8 mouse cellular contexts compared by ENCODE assay signal in the genomic region with DNA sequence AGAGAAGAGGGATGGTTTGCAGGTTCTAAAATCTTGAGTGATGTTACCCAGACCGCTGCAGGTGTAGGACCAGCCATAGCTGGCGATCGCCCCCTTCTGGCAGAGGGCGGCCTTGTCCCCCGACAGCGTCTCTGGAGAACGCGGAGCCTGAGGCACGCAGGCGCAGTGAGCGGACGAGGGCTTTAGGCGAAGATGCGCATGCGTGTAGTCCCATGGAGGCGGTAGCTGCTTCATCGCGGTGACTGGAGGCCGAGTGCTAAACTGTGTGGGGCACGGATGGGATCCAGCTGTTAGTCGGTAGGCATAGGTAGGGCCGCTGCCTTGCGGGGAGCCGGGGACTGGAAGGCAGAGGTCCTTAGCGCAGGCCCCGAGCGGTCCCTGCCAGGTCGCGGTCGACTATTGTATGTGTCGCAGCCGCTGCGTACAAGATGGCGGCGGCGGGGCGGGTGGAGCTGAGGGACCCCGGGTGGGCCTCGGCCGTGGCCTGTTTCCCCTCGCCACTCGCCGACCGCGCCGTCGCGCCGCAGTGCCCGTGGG. TPM values are rescaled to one million over a fixed set of nuclear protein-coding genes. Genes with fewer than 3 reads are reported as not detected.
A peak's percentile ranks its signal among the peaks of the same experiment; 100 is the strongest.
DNase-seq lines count a peak whose midpoint lies in the region; ATAC-seq lines count a peak whose summit lies in the region.

No protein-coding gene starts in this region.

- no peaks in the 10 kb centered on the region for H3K9me3 ChIP-seq in lung, embryonic 16.5 days (ENCODE audit: control insufficient read depth, low read length)

- peak overlapping the region; percentile 99 for H3K4me3 ChIP-seq in lung, embryonic 16.5 days (ENCODE audit: low read length)

- no peaks in the 10 kb centered on the region for H3K36me3 ChIP-seq in lung, embryonic 16.5 days (ENCODE audit: control insufficient read depth, insufficient read depth, low read length)

- no peaks in the 10 kb centered on the region for H3K27me3 ChIP-seq in lung, embryonic 16.5 days (ENCODE audit: control insufficient read depth, insufficient read depth, low read depth, low read length)

- H3K4me2 ChIP-seq in lung, embryonic 16.5 days (ENCODE audit: low read depth, low read length), result peak overlapping the region; percentile 71

- peak; percentile 76 for DNase-seq in MEL-GATA-1-ER (ENCODE audit: extremely low read depth, low read depth)
- DNase-seq in cerebellum, adult 8-10 months, result peak; percentile 100
- DNase-seq in forelimb bud, embryonic 11.5 days (ENCODE audit: low read depth, low spot score), result peak; percentile 97
- peak; percentile 99 for DNase-seq in layer of hippocampus, adult 9-10 months (ENCODE audit: low spot score)
- DNase-seq in ovary, postnatal 10 days (ENCODE audit: low spot score), result peak; percentile 98
- DNase-seq in thymus, postnatal 10 days (ENCODE audit: low spot score in 2 of 2), result peak; percentile 97 to 100

- H3K27ac ChIP-seq in lung, embryonic 16.5 days (ENCODE audit: low read length), result peak overlapping the region; percentile 91

- under 1% methylated on average over 45 of the region's 50 CpGs for WGBS in lung, embryonic 16.5 days

- peak; percentile 99 to 100 for ATAC-seq in hematopoietic stem cell, adult 5-6 weeks (replicated peaks in 1 of 2; ENCODE audit: insufficient read depth in 1 of 2, low FRiP score in 2 of 2, low TSS enrichment in 1 of 2, low read depth in 1 of 2, poor library complexity in 2 of 2, severe bottlenecking in 2 of 2)
- ATAC-seq in lung, embryonic 16.5 days (ENCODE audit: low read depth), result peak; percentile 98

- H3K9ac ChIP-seq in lung, embryonic 16.5 days (ENCODE audit: low read length), result peak overlapping the region; percentile 99

- no peaks in the 10 kb centered on the region for H3K4me1 ChIP-seq in lung, embryonic 16.5 days (replicated peaks; ENCODE audit: control insufficient read depth, insufficient read depth, low read length)

RNA-seq across cellular contexts. Expression of gene Zfp638, which starts 47.3 kb away (rescaled TPM):
- total RNA-seq in hematopoietic stem cell, adult 5-6 weeks (2017), result 232 and 268 TPM in 2 replicates
- polyA plus RNA-seq in lung, embryonic 16.5 days (2015; fragmentation: Nextera tagmentation; extraction: Ambion mirVana), result 56.6 and 58.7 TPM in 2 replicates

Comparison
In these comparisons a context has a peak if more than half of its experiments do, and no peak if none do; other contexts are left out.
1. Peak in every context shown above with its lines: DNase-seq, ATAC-seq, H3K4me3 ChIP-seq and H3K27ac ChIP-seq.